Mouse (Mus musculus): ENCODE data around the gene Ski. TPM values are rescaled to one million over a fixed set of nuclear protein-coding genes. Genes with fewer than 3 reads are reported as not detected.

Gene Ski
- polyA plus RNA-seq, 2 experiments: 2.4 to 4.5 TPM

DNA sequence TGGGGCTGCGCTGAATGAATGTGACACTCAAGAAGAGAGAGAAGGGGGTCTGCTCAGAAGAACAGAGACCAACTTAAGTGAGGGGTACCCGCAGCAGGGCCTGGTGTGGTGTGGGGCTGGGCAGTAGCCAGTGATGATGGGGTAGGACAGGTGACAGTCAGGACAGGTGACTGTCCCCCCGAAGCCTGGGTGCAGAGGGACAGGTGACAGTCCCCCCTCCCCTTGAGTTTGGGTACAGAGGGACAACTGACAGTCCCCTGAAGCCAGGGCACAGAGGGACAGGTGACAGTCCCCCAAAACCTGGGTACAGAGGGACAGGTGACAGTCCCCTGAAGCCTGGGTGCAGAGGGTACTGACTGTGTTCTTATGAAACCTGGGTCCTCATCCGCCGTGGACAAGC lies 96.2 kb downstream of the Ski start:
- Histone ChIP-seq H3K4me3 (ENCODE audit: insufficient read depth in 1 of 2, low read depth in 2 of 2, low read length in 2 of 2) (no peak overlapping the region), H3K4me2 (ENCODE audit: low read depth) (no peak overlapping the region), H3K36me3 (replicated peaks; ENCODE audit: control insufficient read depth, insufficient read depth, low read depth) (no peaks in the 10 kb centered on the region), H3K9ac (replicated peaks) (no peak overlapping the region), H3K9me3 (ENCODE audit: control insufficient read depth, low read length) (no peaks in the 10 kb centered on the region), H3K4me1 (replicated peaks; ENCODE audit: control insufficient read depth in 2 of 2, insufficient read depth in 2 of 2, low read length in 1 of 2) (peaks cover 13 to 15% of the 10 kb centered on the region in 2 experiments), H3K27ac (no peak overlapping the region), H3K27me3 (ENCODE audit: control insufficient read depth, insufficient read depth, low read length) (no peaks in the 10 kb centered on the region)
- ATAC-seq (ENCODE audit: insufficient read depth) (no peak), DNase-seq (ENCODE audit: low read depth in 3 of 3, low spot score in 3 of 3) (no peak)
- TF ChIP-seq EP300 (IDR thresholded peaks at IDR 0.05; ENCODE audit: low read depth) (no peak), CTCF (IDR thresholded peaks at IDR 0.05; ENCODE audit: low read depth) (no peak)
- WGBS (ENCODE audit: insufficient replicate concordance): 62% methylated on average over 5 of the region's 5 CpGs

DNA sequence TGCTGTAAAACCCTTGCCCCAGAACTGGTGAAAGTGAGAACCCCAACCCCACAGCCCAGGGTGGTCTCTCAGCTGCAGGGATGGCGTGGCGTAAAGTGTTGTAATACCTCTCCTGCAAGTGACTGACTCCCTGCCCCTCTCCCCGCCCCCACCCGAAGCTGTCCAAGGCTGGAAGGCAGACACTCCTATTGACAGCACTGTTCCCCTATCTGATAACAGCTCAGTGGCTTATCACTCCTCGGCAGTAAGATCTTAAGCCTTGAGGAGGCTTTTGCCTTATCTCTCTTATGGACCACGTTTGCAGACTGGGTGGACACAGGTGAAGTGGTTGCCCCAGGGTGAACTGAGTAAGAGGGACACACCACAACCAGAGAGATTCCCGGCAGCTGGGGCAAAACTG lies 97.1 kb downstream of the Ski start:
- H3K36me3 ChIP-seq (replicated peaks; ENCODE audit: control insufficient read depth, insufficient read depth, low read depth): no peaks in the 10 kb centered on the region
- no peak overlapping the region for H3K4me2 ChIP-seq (ENCODE audit: low read depth)
- H3K4me1 ChIP-seq (replicated peaks; ENCODE audit: control insufficient read depth in 2 of 2, insufficient read depth in 2 of 2, low read length in 1 of 2): peaks cover 18 to 22% of the 10 kb centered on the region in 2 experiments
- no peaks in the 10 kb centered on the region for H3K9me3 ChIP-seq (ENCODE audit: control insufficient read depth, low read length)
- no peak for TF ChIP-seq CTCF (IDR thresholded peaks at IDR 0.05; ENCODE audit: low read depth)
- no peak for TF ChIP-seq EP300 (IDR thresholded peaks at IDR 0.05; ENCODE audit: low read depth)
- no peaks in the 10 kb centered on the region for H3K27me3 ChIP-seq (ENCODE audit: control insufficient read depth, insufficient read depth, low read length)
- no peak overlapping the region for H3K9ac ChIP-seq (replicated peaks)
- DNase-seq (ENCODE audit: low read depth in 3 of 3, low spot score in 3 of 3): peak in 1 of 3 experiments; percentile 18
- WGBS (ENCODE audit: insufficient replicate concordance): 13% methylated on average over 7 of the region's 7 CpGs
- H3K4me3 ChIP-seq (ENCODE audit: insufficient read depth in 1 of 2, low read depth in 2 of 2, low read length in 2 of 2): no peak overlapping the region
- ATAC-seq (ENCODE audit: insufficient read depth): peak; percentile 36; the same call in 1 of the 2 replicates
- H3K27ac ChIP-seq: no peak overlapping the region

DNA sequence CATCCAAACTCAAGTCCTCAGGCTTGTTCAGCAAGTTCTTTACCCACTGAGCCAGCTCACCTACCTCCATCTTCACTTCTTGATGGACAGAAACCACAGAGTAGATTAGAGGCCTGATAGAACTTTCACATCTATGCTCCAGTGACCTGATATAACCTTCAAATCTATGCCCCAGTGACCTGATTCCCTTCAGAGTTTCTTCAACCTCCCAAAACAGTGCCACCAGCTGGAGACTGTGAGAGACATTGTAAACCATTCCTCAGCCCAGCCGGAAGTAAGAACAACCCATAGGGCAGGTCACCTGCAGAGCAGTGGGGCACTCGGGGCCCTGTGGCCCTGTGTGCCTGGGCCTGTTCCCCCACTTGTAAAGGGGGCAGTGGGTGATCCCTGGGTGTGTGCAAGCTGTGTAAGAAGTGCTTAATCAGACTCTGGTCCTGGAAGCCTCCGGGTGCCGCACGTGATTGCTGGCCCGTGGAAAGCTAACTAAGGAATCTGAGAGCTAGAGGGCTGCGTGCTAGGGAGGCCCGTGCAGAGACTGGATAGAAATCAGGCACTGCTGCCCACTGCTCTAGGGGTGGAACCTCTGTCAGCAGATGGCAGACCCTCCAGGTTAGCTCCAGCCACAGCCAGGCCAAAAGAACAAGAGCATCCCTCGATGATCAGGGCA lies 98.4 kb downstream of the Ski start:
- TF ChIP-seq EP300 (IDR thresholded peaks at IDR 0.05; ENCODE audit: low read depth) (no peak), CTCF (IDR thresholded peaks at IDR 0.05; ENCODE audit: low read depth) (no peak)
- no peak overlapping the region for H3K27ac ChIP-seq
- no peak overlapping the region for H3K4me3 ChIP-seq (ENCODE audit: insufficient read depth in 1 of 2, low read depth in 2 of 2, low read length in 2 of 2)
- no peak for ATAC-seq (ENCODE audit: insufficient read depth)
- no peak overlapping the region for H3K4me2 ChIP-seq (ENCODE audit: low read depth)
- WGBS (ENCODE audit: insufficient replicate concordance): 78% methylated on average over 9 of the region's 9 CpGs
- H3K36me3 ChIP-seq (replicated peaks; ENCODE audit: control insufficient read depth, insufficient read depth, low read depth): no peaks in the 10 kb centered on the region
- H3K9me3 ChIP-seq (ENCODE audit: control insufficient read depth, low read length): no peaks in the 10 kb centered on the region
- DNase-seq (ENCODE audit: low read depth in 3 of 3, low spot score in 3 of 3): no peak
- peaks cover 20 to 25% of the 10 kb centered on the region in 2 experiments for H3K4me1 ChIP-seq (replicated peaks; ENCODE audit: control insufficient read depth in 2 of 2, insufficient read depth in 2 of 2, low read length in 1 of 2)
- H3K27me3 ChIP-seq (ENCODE audit: control insufficient read depth, insufficient read depth, low read length): no peaks in the 10 kb centered on the region
- no peak overlapping the region for H3K9ac ChIP-seq (replicated peaks)

DNA sequence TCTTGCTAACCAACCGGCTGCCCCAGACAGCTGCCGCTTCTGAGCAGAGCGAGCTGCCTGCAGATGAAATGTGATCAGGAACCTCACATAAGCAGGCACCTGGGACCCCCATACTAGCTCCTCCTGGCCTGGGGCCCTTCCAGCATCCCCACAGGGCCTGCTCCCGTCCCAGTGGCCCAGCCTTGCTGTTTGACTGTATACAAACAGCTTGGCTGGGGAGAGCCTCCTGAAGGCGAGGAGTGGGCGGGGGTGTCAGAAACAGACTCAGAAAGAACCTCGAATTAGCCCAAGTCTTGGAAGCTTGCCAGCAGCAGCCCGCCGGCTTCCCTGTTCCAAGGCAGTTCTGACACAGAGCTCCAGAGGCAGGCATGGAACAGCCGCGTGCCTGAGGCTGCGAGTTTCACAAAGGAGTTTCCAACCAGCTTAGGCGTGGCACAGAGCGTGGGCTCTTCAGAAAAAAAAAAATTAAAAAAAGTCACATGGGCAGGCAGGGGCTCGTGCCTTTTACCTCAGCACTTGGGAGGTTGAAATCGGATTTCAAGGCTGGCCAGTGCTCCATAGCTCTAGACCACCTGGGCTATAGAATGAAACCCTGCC lies 99.8 kb downstream of the Ski start:
- H3K9ac ChIP-seq (replicated peaks): no peak overlapping the region
- no peak for ATAC-seq (ENCODE audit: insufficient read depth)
- WGBS (ENCODE audit: insufficient replicate concordance): 58% methylated on average over 16 of the region's 16 CpGs
- no peaks in the 10 kb centered on the region for H3K27me3 ChIP-seq (ENCODE audit: control insufficient read depth, insufficient read depth, low read length)
- H3K9me3 ChIP-seq (ENCODE audit: control insufficient read depth, low read length): no peaks in the 10 kb centered on the region
- no peak overlapping the region for H3K4me2 ChIP-seq (ENCODE audit: low read depth)
- no peaks in the 10 kb centered on the region for H3K36me3 ChIP-seq (replicated peaks; ENCODE audit: control insufficient read depth, insufficient read depth, low read depth)
- H3K4me1 ChIP-seq (replicated peaks; ENCODE audit: control insufficient read depth in 2 of 2, insufficient read depth in 2 of 2, low read length in 1 of 2): peaks cover 21 to 33% of the 10 kb centered on the region in 2 experiments
- H3K27ac ChIP-seq: no peak overlapping the region
- DNase-seq (ENCODE audit: low read depth in 3 of 3, low spot score in 3 of 3): no peak
- no peak for TF ChIP-seq EP300 (IDR thresholded peaks at IDR 0.05; ENCODE audit: low read depth)
- TF ChIP-seq CTCF (IDR thresholded peaks at IDR 0.05; ENCODE audit: low read depth): no peak
- H3K4me3 ChIP-seq (ENCODE audit: insufficient read depth in 1 of 2, low read depth in 2 of 2, low read length in 2 of 2): no peak overlapping the region

DNA sequence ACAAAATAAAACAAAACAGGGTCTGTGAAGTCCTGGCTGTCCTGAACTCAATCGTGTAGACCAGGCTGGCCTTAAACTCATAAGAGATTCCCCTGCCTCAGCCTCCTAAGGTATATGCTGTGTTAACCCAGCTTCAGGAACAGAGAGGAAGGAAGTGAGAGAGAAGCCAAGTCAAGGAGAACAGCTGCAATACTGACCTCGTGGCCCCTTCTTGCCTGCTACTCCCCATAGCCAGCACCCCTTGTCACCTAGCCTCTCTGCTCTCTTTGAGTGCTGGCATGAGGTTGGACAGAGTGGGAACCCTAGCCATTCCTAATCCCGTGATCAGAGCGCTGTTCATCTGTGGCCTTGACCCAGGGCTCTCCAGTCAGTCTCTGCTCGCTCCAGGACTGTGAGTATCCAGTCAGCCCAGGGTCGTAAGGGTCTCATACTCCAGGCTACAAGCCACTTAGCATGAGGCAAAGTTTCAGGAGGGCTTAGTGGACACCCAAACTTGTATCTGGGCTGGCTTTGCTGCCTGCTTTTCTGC lies 100.4 kb downstream of the Ski start:
- no peak overlapping the region for H3K4me2 ChIP-seq (ENCODE audit: low read depth)
- no peaks in the 10 kb centered on the region for H3K36me3 ChIP-seq (replicated peaks; ENCODE audit: control insufficient read depth, insufficient read depth, low read depth)
- H3K27ac ChIP-seq: no peak overlapping the region
- H3K9me3 ChIP-seq (ENCODE audit: control insufficient read depth, low read length): no peaks in the 10 kb centered on the region
- peaks cover 26 to 39% of the 10 kb centered on the region in 2 experiments for H3K4me1 ChIP-seq (replicated peaks; ENCODE audit: control insufficient read depth in 2 of 2, insufficient read depth in 2 of 2, low read length in 1 of 2)
- ATAC-seq (ENCODE audit: insufficient read depth): no peak
- H3K4me3 ChIP-seq (ENCODE audit: insufficient read depth in 1 of 2, low read depth in 2 of 2, low read length in 2 of 2): no peak overlapping the region
- H3K27me3 ChIP-seq (ENCODE audit: control insufficient read depth, insufficient read depth, low read length): no peaks in the 10 kb centered on the region
- no peak overlapping the region for H3K9ac ChIP-seq (replicated peaks)
- TF ChIP-seq CTCF (IDR thresholded peaks at IDR 0.05; ENCODE audit: low read depth): no peak
- no peak for TF ChIP-seq EP300 (IDR thresholded peaks at IDR 0.05; ENCODE audit: low read depth)
- no peak for DNase-seq (ENCODE audit: low read depth in 3 of 3, low spot score in 3 of 3)
- 63% methylated on average over 6 of the region's 6 CpGs for WGBS (ENCODE audit: insufficient replicate concordance)

Data from liver, embryonic 14.5 days (tissue).